Mouse (Mus musculus) megakaryocyte, embryonic 14.5 days (primary cell): ENCODE measurements around the gene Madcam1.

Experiments used
- FLI1 ChIP-seq: IDR thresholded peaks from 2 replicates; pipeline ENCODE4 v1.6.1; 2012; ENCODE audit warnings: low read length, inconsistent platforms, mixed read lengths
- GATA1 ChIP-seq: IDR thresholded peaks from 3 replicates; pipeline ENCODE4 v1.6.1; 2012; ENCODE audit warnings: mixed read lengths, low read length, inconsistent platforms, borderline replicate concordance

DNA sequence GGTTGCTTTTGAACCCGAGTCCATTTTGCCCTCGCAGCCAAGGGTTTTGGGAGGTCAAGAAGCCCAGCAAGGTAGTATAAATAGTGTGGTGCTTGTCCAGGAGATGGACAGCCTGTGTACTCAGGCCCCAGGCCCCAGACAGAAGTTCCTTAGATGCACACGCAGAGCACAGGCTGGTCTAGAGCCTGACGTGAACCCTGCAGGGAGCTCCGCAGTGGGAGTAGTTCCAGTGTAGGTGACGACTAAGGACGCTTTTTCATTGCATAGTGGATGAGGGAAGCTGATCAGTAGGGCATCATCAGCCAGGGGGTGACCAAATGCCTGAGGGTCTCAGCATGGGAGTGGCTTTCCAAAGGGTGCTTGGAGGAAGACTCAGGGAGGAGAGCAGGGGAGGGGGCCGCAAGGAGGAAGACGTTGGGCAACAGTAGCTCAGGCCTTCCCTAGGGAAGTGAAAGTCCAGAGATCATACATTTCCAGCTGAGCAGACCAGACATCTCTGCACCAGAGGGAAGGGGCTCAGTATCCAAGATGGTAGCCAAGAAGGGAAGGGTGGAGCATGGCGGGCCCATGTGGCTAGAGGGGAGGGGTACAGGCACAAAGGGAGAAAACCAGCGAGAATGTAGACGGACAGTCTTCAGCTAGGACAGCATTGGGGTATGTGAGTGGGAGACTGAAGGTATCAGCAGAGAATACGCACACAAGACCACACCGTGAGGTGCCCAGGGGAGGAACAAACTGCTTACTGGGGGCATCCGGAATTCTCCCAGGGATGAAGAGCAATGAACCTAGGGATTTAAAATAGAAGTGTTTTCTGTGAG is 5.9 kb downstream of the Madcam1 start:
- TF ChIP-seq GATA1 = no peak
- no peak for TF ChIP-seq FLI1
